Mouse (Mus musculus) gastrocnemius, postnatal 36 days (tissue): ENCODE results near the gene Ahsa1. TPM values are rescaled to one million over a fixed set of nuclear protein-coding genes. Genes with fewer than 3 reads are reported as not detected.
"Not testable (repeated sequence)": the region's sequence is repeated elsewhere in the genome, so short reads cannot be mapped to it uniquely, and the experiment has no call there.

ENCODE experiments used
- DNase-seq, 2 experiments: peaks; one replicate each; pipeline ENCODE4 v3.0.0; 2022
- intact Hi-C: fragments of 180-260 bp; cut with DNase I; formaldehyde crosslinking; loops from one replicate; pipeline ENCODE4 v1.15.1; 2025
- long read RNA-seq, 2 experiments: library from polyadenylated mRNA; stranded (forward); transcript quantifications; one replicate each; pipeline ENCODE4 v2.0.0; 2021
- total RNA-seq, 2 experiments: library from RNA; stranded (reverse); gene quantifications; 2 replicates each; pipeline ENCODE4 v1.2.3; 2021

Ahsa1 gene
- total RNA-seq: 100 to 1,000 TPM; 117 to 123 TPM
- long read RNA-seq, experiment 1, transcript Ahsa1-201 (9 exons, 1,377 nt): major isoform, 133 of 153 reads
- long read RNA-seq, experiment 1, partial matches to known transcripts: 15 of 153 reads
- long read RNA-seq, experiment 1, other reads (novel, unspliced or antisense): 4 of 153 reads
- long read RNA-seq, experiment 2, transcript Ahsa1-201 (9 exons, 1,377 nt): major isoform, 146 of 160 reads
- long read RNA-seq, experiment 2, partial matches to known transcripts: 11 of 160 reads
- long read RNA-seq, experiment 2, other reads (novel, unspliced or antisense): 2 of 160 reads

DNA sequence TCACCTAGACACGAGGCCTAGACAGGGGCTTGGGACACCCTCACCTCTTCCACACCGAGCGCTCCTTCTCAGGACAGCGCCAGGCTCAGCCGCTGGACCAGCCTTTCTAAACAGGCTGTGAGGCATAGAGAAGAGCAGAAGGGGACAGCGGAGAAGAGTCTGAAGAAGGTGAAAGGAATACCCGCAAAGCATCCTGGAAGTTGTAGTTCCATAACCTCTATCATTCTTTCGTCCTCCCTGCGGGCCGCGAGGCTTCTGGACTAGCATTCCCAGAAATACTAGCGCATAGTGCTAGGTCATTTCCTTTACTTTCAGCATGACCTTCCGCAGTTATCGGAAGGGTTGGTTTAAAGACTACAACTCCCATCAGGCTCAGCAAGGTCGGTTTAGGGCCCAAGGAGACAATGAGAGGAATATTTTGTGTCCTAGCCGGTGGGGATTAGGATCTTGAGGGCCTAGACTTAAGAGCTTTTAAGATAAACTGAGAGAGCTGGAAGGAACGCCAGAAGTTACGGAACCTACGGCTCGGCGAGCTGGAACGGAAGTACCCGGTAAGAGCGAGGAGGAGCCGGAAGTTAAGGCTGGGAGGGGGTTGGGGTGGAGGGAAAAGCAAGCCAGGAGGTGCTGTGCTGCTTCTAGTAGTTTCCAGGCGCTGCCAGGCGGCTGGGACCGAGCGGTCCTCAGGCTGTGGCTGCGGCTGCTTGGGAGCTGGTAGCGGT, at the start of gene Ahsa1, which contains the start of gene Vipas39:
Gene Ahsa1, plus strand, starts transcription at position 372 of the 719 bp plus-strand sequence.
Gene Vipas39, minus strand, starts transcription at position 149 of the 719 bp plus-strand sequence.
- intact Hi-C loops: loop anchor here (5.0 to 10.0 kb wide), 2 partner anchors 66 to 149 kb away; no protein-coding TSS in a partner anchor
- DNase-seq: peak; percentile 78 to 82

DNA sequence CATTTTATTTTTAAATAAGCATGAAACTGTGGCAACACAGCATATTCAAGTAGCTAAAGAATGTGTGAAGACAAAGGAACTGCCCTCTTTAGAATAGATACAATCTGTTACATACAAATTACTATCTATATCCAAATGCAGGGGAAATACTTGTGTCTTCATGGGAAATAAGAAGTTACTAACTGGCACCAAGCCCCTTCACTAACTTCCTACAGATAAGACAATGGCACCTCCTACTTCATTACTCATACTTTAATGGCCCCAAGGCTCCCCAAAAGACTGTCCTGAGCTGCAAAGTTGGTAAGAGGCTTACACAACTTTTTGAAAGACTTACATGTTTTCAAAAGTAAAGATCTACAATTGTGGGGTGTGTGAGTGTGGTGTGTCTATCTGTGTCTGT, 48.7 kb upstream of the Ahsa1 start:
- intact Hi-C loops: no loop called here
- no peak for DNase-seq

DNA sequence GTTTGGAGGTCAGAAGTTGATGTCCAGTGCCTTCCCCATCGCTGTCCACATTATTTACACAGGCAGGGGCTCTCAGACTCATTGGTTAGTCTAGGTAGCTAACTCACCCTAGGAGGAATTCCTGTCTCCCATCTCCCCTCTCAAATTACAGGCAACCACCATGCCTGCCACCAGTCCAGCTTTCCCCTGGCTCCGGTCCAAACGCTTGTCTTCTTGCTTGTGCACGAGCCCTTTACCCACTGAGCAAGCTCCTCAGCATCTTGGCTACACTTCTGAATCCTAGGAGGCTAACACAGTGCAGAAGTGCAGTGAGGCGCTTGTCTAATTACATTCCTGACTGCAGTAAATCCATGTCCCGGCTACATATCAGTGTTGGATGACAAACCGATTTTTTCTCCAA, 46.9 kb upstream of the Ahsa1 start:
- intact Hi-C loops: no loop called here
- no peak for DNase-seq

DNA sequence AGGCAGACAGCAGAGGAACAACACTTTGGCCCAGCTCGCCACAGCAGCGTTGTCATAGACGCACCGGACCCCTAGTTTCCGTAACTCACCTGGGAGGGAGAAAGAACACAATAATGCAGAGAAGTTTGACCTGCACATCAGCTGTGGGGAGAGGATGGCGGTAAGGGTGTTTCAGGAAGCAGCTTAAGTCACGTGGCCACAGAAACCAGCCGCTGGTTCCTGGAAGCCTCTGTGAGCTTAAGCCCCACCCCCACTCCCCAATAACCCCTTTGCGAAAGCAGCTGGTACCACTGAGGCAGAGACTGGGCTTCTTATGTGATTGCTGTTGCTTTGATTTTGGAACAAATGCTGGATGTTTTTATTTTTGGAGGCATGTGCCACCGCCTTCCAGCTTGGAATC, 41.3 kb upstream of the Ahsa1 start:
- intact Hi-C loops: no loop called here
- DNase-seq: no peak

GRCm38 (mm10) chr12:87226801-87227200, 39.5 kb upstream of the Ahsa1 start:
- intact Hi-C loops: no loop called here
- no peak for DNase-seq

DNA sequence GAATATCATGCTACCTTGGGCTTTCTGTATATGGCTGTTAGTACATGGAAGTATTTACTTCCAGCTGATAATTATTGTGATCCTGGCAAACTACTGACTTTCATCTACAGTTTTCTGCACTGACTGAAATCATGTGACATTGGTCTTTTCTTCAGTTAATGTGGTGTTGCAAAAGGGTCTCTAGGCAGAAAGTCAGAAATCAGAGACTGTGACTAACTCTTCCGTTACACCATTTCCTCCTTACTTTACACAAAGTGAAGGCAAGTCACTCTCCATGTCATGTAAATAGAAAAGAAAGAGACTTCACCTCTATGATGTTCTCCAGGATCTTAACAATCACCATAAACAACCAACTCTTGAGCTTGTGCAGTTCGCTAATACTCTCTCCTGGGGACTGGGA, 36.6 kb upstream of the Ahsa1 start:
- no peak for DNase-seq
- intact Hi-C loops: no loop called here

DNA sequence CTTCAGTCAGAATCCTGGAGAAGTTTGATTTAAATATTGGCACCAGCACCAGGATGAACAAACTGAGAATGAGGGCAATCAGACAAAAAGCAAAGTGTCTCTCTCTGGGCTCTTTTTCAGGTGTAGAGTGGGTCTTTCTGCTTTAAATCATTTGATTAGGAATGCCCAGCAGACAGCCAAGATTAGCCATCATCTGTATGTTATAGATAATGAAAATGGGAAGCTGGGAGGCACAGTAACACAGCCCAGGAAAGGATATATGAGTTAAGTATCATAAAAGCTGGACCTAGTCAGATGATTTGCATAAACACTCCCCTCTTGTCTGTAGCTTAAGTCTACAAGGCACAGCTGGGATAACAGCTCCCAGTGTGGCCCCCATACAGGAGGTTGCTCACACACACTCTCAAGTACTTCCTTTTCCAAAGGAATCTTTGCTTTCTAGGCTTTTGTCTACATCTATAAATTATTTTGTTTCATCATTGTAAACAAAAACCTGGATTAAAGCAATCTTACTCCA, 35.8 kb upstream of the Ahsa1 start:
- intact Hi-C loops: no loop called here
- no peak for DNase-seq

GRCm38 (mm10) chr12:87236882-87237483, 29.3 kb upstream of the Ahsa1 start:
- intact Hi-C loops: no loop called here

DNA sequence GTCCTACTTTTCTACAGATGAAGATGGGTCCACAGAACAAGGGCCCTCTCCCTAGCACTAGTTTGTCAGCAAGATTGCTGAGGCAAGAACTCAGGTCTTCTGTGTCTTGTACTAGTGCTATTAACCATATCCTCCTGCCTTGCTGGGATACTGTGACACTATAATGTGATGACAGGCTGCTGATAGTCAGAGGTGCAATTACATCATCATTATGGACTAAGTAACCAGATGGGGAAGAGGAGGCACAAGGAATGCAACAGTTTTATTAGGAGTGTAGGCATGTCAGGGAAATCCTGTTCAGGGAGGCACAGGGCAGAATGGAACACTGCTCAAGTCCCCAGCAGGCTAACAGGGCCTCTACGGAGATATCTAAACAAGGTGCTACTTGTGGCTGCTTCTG, 27.6 kb upstream of the Ahsa1 start, which contains the start of gene Noxred1:
Gene Noxred1, minus strand, starts transcription at position 101 of the 400 bp plus-strand sequence.
- DNase-seq: no peak
- intact Hi-C loops: no loop called here

More at GRCm38 (mm10) chr12:87236882-87237483, 29.3 kb upstream of the Ahsa1 start:
- DNase-seq: no peak

GRCm38 (mm10) chr12:87250161-87250560, 16.1 kb upstream of the Ahsa1 start:
- intact Hi-C loops: no loop called here
- no peak for DNase-seq

GRCm38 (mm10) chr12:87253878-87254277, 12.4 kb upstream of the Ahsa1 start:
- intact Hi-C loops: no loop called here
- no peak for DNase-seq

DNA sequence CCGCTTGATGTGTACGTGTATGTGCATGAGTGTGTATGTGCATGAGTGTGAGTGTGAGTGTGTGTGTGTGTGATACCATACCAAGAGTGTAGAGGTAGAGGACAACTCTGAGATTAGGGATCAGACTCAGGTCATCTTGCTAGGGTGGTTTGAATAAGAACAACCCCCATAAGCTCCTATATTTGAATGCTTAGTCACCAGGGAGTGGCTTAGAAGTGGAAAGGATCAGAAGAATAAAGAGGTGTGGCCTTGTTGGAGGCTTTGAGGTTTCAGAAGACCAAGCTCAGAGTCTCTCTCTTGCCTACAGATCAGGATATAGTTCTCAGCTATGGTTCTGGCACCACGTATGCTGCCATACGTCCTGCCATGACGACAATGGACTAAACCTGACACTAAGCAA, 9.7 kb upstream of the Ahsa1 start:
- no peak for DNase-seq
- intact Hi-C loops: no loop called here

GRCm38 (mm10) chr12:87260562-87260961, 5.7 kb upstream of the Ahsa1 start:
- no peak for DNase-seq
- intact Hi-C loops: loop anchor here (10.0 kb wide), 1 partner anchor 154 kb away; no protein-coding TSS in a partner anchor

- intact Hi-C loops: loop anchor here (5.0 to 10.0 kb wide), 2 partner anchors 67 to 149 kb away; no protein-coding TSS in a partner anchor
- no peak for DNase-seq
Observed at GRCm38 (mm10) chr12:87265444-87265843, 835 bp upstream of the Ahsa1 start.

GRCm38 (mm10) chr12:87266827-87267603, 736 bp downstream of the Ahsa1 start:
- intact Hi-C loops: loop anchor here (5.0 to 10.0 kb wide), 2 partner anchors 65 to 148 kb away; no protein-coding TSS in a partner anchor
- DNase-seq: no peak

GRCm38 (mm10) chr12:87267682-87268081, 1.4 kb downstream of the Ahsa1 start:
- intact Hi-C loops: loop anchor here (5.0 to 10.0 kb wide), 2 partner anchors 65 to 147 kb away; no protein-coding TSS in a partner anchor

DNA sequence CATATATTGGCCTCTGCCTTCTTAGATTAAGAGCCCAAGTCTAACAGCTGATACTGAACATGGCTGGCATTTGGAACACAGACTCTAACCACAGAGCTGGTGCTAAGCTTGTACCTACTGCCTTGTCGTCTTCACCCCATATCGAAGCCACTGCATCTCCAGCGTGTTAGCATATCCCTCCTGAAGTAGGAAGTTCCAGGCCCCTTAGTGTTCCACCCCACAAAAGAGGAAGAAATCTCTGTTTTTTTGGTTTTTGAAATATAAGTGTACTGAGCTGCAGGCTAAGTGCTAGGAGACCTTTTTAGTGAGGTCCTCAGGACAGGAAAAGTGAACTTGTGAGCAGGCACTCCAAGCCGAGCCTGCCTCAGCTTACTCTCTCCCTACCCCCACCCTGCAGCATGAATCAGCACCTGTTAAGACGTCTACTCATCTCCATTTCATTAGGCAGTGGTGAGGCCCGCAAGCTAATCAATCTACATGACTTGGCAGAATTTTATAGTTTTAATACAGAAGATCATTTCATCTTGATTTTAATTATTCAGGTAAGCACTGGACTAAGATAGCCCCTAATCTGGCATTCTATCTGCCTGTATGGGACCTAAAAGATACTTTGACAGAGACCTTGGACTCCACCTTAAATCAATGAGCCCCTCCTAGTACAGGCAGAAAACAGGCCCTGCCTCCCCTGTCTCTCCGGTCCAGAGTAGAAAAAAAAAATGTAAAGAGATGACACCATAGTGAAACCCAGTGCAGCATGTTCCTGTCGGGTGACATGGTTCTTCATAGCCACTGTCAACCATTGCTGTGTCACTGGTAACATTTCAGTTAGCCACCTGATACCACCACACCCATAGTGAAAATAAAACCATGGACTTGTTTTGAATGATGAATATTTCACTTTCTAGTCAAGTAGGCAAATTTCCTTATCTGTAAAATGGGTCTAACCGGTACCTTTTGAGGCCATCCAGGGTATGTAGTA, 8.9 kb downstream of the Ahsa1 start:
- intact Hi-C loops: loop anchor here (10.0 kb wide), 1 partner anchor 120 kb away; no protein-coding TSS in a partner anchor
- no peak for DNase-seq

More at GRCm38 (mm10) chr12:87267682-87268081, 1.4 kb downstream of the Ahsa1 start:
- no peak for DNase-seq

GRCm38 (mm10) chr12:87277251-87277650, 11.0 kb downstream of the Ahsa1 start:
- intact Hi-C loops: loop anchor here (10.0 kb wide), 1 partner anchor 122 kb away; no protein-coding TSS in a partner anchor

More at GRCm38 (mm10) chr12:87277251-87277650, 11.0 kb downstream of the Ahsa1 start:
- DNase-seq: not testable (repeated sequence)
